Mouse (Mus musculus): Measurements from ENCODE around the gene E330017A01Rik. TPM values are rescaled to one million over a fixed set of nuclear protein-coding genes. Genes with fewer than 3 reads are reported as not detected.

The E330017A01Rik gene
- polyA plus RNA-seq, 1 experiment from 2014 or later = not detected

DNA sequence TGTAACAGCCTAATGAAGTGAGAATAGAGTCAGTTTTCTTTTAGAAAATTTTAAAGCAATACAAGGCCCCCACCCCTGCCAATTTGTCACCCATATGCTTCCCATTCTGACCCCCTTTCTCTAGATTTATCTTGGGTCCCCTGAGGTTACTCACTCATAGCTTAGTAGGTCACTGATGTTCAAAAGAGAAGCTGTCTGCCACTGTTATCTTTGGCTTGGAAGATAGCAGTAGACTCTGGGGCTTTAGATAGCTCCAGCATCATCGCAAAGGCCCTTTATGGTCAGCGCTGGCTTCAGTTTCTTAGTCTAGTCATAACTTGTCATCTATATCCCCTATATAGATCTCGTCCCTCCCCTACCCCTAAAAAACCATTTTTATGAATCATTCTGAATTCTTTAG lies 38.1 kb upstream of the E330017A01Rik start:
- no peak overlapping the region for H3K27ac ChIP-seq (replicated peaks; ENCODE audit: low read depth, low read length)
- WGBS = 89% methylated on average over 3 of the region's 3 CpGs
- H3K9ac ChIP-seq (ENCODE audit: low read length) = no peak overlapping the region
- H3K36me3 ChIP-seq (ENCODE audit: control insufficient read depth, insufficient read depth, low read length) = peaks cover 14% of the 10 kb centered on the region; the same call in 1 of the 2 replicates
- no peaks in the 10 kb centered on the region for H3K9me3 ChIP-seq (ENCODE audit: control insufficient read depth, low read length)
- ATAC-seq (ENCODE audit: insufficient number of reproducible peaks, low FRiP score, low TSS enrichment, low read depth) (no peak), DNase-seq (ENCODE audit: low spot score) (no peak)
- no peak overlapping the region for H3K4me3 ChIP-seq (ENCODE audit: low read depth, low read length)
- H3K27me3 ChIP-seq (ENCODE audit: control insufficient read depth, insufficient read depth, low read length) = no peaks in the 10 kb centered on the region
- no peaks in the 10 kb centered on the region for H3K4me1 ChIP-seq (ENCODE audit: control insufficient read depth, insufficient read depth, low read length)
- H3K4me2 ChIP-seq (ENCODE audit: low read depth, severe bottlenecking) = no peak overlapping the region

GRCm38 (mm10) chr16:58676156-58676555 lies 37.6 kb upstream of the E330017A01Rik start:
- H3K4me1 ChIP-seq (ENCODE audit: control insufficient read depth, insufficient read depth, low read length) = no peaks in the 10 kb centered on the region
- whole genome bisulfite sequencing = 88% methylated on average over 7 of the region's 7 CpGs
- H3K27ac ChIP-seq (replicated peaks; ENCODE audit: low read depth, low read length) = no peak overlapping the region
- H3K9me3 ChIP-seq (ENCODE audit: control insufficient read depth, low read length) = no peaks in the 10 kb centered on the region
- no peak overlapping the region for H3K4me3 ChIP-seq (ENCODE audit: low read depth, low read length)
- ATAC-seq (ENCODE audit: insufficient number of reproducible peaks, low FRiP score, low TSS enrichment, low read depth) (no peak), DNase-seq (ENCODE audit: low spot score) (no peak)
- H3K4me2 ChIP-seq (ENCODE audit: low read depth, severe bottlenecking) = no peak overlapping the region
- H3K36me3 ChIP-seq (ENCODE audit: control insufficient read depth, insufficient read depth, low read length) = peaks cover 14% of the 10 kb centered on the region; the same call in 1 of the 2 replicates
- no peak overlapping the region for H3K9ac ChIP-seq (ENCODE audit: low read length)
- no peaks in the 10 kb centered on the region for H3K27me3 ChIP-seq (ENCODE audit: control insufficient read depth, insufficient read depth, low read length)

- 96% methylated on average over 13 of the region's 13 CpGs for WGBS
- H3K36me3 ChIP-seq (ENCODE audit: control insufficient read depth, insufficient read depth, low read length) = peaks cover 14% of the 10 kb centered on the region; the same call in 1 of the 2 replicates
- ATAC-seq (ENCODE audit: insufficient number of reproducible peaks, low FRiP score, low TSS enrichment, low read depth) = no peak
- H3K4me1 ChIP-seq (ENCODE audit: control insufficient read depth, insufficient read depth, low read length) = no peaks in the 10 kb centered on the region
- no peak overlapping the region for H3K4me2 ChIP-seq (ENCODE audit: low read depth, severe bottlenecking)
- no peak for DNase-seq (ENCODE audit: low spot score)
- no peak overlapping the region for H3K9ac ChIP-seq (ENCODE audit: low read length)
- no peak overlapping the region for H3K4me3 ChIP-seq (ENCODE audit: low read depth, low read length)
- H3K9me3 ChIP-seq (ENCODE audit: control insufficient read depth, low read length) = no peaks in the 10 kb centered on the region
- H3K27me3 ChIP-seq (ENCODE audit: control insufficient read depth, insufficient read depth, low read length) = no peaks in the 10 kb centered on the region
- H3K27ac ChIP-seq (replicated peaks; ENCODE audit: low read depth, low read length) = no peak overlapping the region
Measured at GRCm38 (mm10) chr16:58675256-58675655, 36.7 kb upstream of the E330017A01Rik start.

GRCm38 (mm10) chr16:58673811-58674410 lies 35.4 kb upstream of the E330017A01Rik start:
- H3K4me1 ChIP-seq (ENCODE audit: control insufficient read depth, insufficient read depth, low read length) = no peaks in the 10 kb centered on the region
- 96% methylated on average over 15 of the region's 15 CpGs for WGBS
- H3K9ac ChIP-seq (ENCODE audit: low read length) = no peak overlapping the region
- H3K9me3 ChIP-seq (ENCODE audit: control insufficient read depth, low read length) = no peaks in the 10 kb centered on the region
- H3K36me3 ChIP-seq (ENCODE audit: control insufficient read depth, insufficient read depth, low read length) = peaks cover 14% of the 10 kb centered on the region; the same call in 1 of the 2 replicates
- no peak for ATAC-seq (ENCODE audit: insufficient number of reproducible peaks, low FRiP score, low TSS enrichment, low read depth)
- no peak for DNase-seq (ENCODE audit: low spot score)
- no peak overlapping the region for H3K4me2 ChIP-seq (ENCODE audit: low read depth, severe bottlenecking)
- no peak overlapping the region for H3K27ac ChIP-seq (replicated peaks; ENCODE audit: low read depth, low read length)
- no peaks in the 10 kb centered on the region for H3K27me3 ChIP-seq (ENCODE audit: control insufficient read depth, insufficient read depth, low read length)
- no peak overlapping the region for H3K4me3 ChIP-seq (ENCODE audit: low read depth, low read length)

- H3K9me3 ChIP-seq (ENCODE audit: control insufficient read depth, low read length) = no peaks in the 10 kb centered on the region
- no peak overlapping the region for H3K9ac ChIP-seq (ENCODE audit: low read length)
- 90% methylated on average over 13 of the region's 13 CpGs for WGBS
- DNase-seq (ENCODE audit: low spot score) (peak; percentile 13), ATAC-seq (ENCODE audit: insufficient number of reproducible peaks, low FRiP score, low TSS enrichment, low read depth) (no peak)
- no peak overlapping the region for H3K4me3 ChIP-seq (ENCODE audit: low read depth, low read length)
- no peak overlapping the region for H3K4me2 ChIP-seq (ENCODE audit: low read depth, severe bottlenecking)
- H3K27ac ChIP-seq (replicated peaks; ENCODE audit: low read depth, low read length) = no peak overlapping the region
- H3K4me1 ChIP-seq (ENCODE audit: control insufficient read depth, insufficient read depth, low read length) = no peaks in the 10 kb centered on the region
- H3K36me3 ChIP-seq (ENCODE audit: control insufficient read depth, insufficient read depth, low read length) = peaks cover 12% of the 10 kb centered on the region; the same call in 1 of the 2 replicates
- no peaks in the 10 kb centered on the region for H3K27me3 ChIP-seq (ENCODE audit: control insufficient read depth, insufficient read depth, low read length)
Measured at GRCm38 (mm10) chr16:58672396-58672795, 33.9 kb upstream of the E330017A01Rik start.

GRCm38 (mm10) chr16:58671212-58671985 lies 32.9 kb upstream of the E330017A01Rik start:
- H3K4me1 ChIP-seq (ENCODE audit: control insufficient read depth, insufficient read depth, low read length) = no peaks in the 10 kb centered on the region
- H3K4me3 ChIP-seq (ENCODE audit: low read depth, low read length) = peak overlapping the region; percentile 87
- no peaks in the 10 kb centered on the region for H3K27me3 ChIP-seq (ENCODE audit: control insufficient read depth, insufficient read depth, low read length)
- ATAC-seq (ENCODE audit: insufficient number of reproducible peaks, low FRiP score, low TSS enrichment, low read depth) (no peak), DNase-seq (ENCODE audit: low spot score) (peak; percentile 1)
- H3K4me2 ChIP-seq (ENCODE audit: low read depth, severe bottlenecking) = peak overlapping the region; percentile 79; the same call in 1 of the 2 replicates
- peaks cover 12% of the 10 kb centered on the region; the same call in 1 of the 2 replicates for H3K36me3 ChIP-seq (ENCODE audit: control insufficient read depth, insufficient read depth, low read length)
- H3K27ac ChIP-seq (replicated peaks; ENCODE audit: low read depth, low read length) = no peak overlapping the region
- no peak overlapping the region for H3K9ac ChIP-seq (ENCODE audit: low read length)
- WGBS = 75% methylated on average over 8 of the region's 8 CpGs
- no peaks in the 10 kb centered on the region for H3K9me3 ChIP-seq (ENCODE audit: control insufficient read depth, low read length)

- Histone ChIP-seq H3K9me3 (ENCODE audit: control insufficient read depth, low read length) (no peaks in the 10 kb centered on the region), H3K36me3 (ENCODE audit: control insufficient read depth, insufficient read depth, low read length) (peaks cover 10% of the 10 kb centered on the region; the same call in 1 of the 2 replicates), H3K4me2 (ENCODE audit: low read depth, severe bottlenecking) (peak overlapping the region; percentile 79), H3K4me1 (ENCODE audit: control insufficient read depth, insufficient read depth, low read length) (no peaks in the 10 kb centered on the region), H3K4me3 (ENCODE audit: low read depth, low read length) (peak overlapping the region; percentile 87), H3K9ac (ENCODE audit: low read length) (peak overlapping the region; percentile 82), H3K27ac (replicated peaks; ENCODE audit: low read depth, low read length) (no peak overlapping the region; the same call in 1 of the 2 replicates), H3K27me3 (ENCODE audit: control insufficient read depth, insufficient read depth, low read length) (no peaks in the 10 kb centered on the region)
- WGBS = under 1% methylated on average over 25 of the region's 25 CpGs
- ATAC-seq (ENCODE audit: insufficient number of reproducible peaks, low FRiP score, low TSS enrichment, low read depth) (0 out of 2 replicates have a peak, but pooled peaks have one; percentile 17), DNase-seq (ENCODE audit: low spot score) (no peak)
Measured at GRCm38 (mm10) chr16:58670643-58671042, 32.1 kb upstream of the E330017A01Rik start.

- ATAC-seq (ENCODE audit: insufficient number of reproducible peaks, low FRiP score, low TSS enrichment, low read depth) (peak; percentile 98), DNase-seq (ENCODE audit: low spot score) (peak; percentile 86)
- Histone ChIP-seq H3K4me1 (ENCODE audit: control insufficient read depth, insufficient read depth, low read length) (no peaks in the 10 kb centered on the region), H3K27ac (replicated peaks; ENCODE audit: low read depth, low read length) (peak within 1 kb of the TSS; percentile 59; the same call in 1 of the 2 replicates), H3K9ac (ENCODE audit: low read length) (peak within 1 kb of the TSS; percentile 82), H3K9me3 (ENCODE audit: control insufficient read depth, low read length) (no peaks in the 10 kb centered on the region), H3K27me3 (ENCODE audit: control insufficient read depth, insufficient read depth, low read length) (no peaks in the 10 kb centered on the region), H3K4me3 (ENCODE audit: low read depth, low read length) (peak within 1 kb of the TSS; percentile 87), H3K4me2 (ENCODE audit: low read depth, severe bottlenecking) (peak within 1 kb of the TSS; percentile 79), H3K36me3 (ENCODE audit: control insufficient read depth, insufficient read depth, low read length) (peaks cover 7% of the 10 kb centered on the region; the same call in 1 of the 2 replicates)
- under 1% methylated on average over 51 of the region's 51 CpGs for WGBS
Measured at GRCm38 (mm10) chr16:58669917-58670630, 31.5 kb upstream of the E330017A01Rik start, which contains the start of gene Cpox. Cpox (plus strand) TSS chr16:58670292.

All from limb, embryonic 11.5 days (tissue).